Mouse (Mus musculus) left cerebral cortex, postnatal 4 days (tissue): ENCODE results near the gene Psd. TPM values are rescaled to one million over a fixed set of nuclear protein-coding genes. Genes with fewer than 3 reads are reported as not detected.
A peak's percentile ranks its signal among the peaks of the same experiment; 100 is the strongest.

ENCODE experiments used
- DNase-seq: peaks from one replicate; pipeline ENCODE4 v3.0.0-alpha.2; 2022
- intact Hi-C: fragments of 180-260 bp; cut with DNase I; formaldehyde crosslinking; loops from one replicate; pipeline ENCODE4 v1.15.1; 2025
- microRNA-seq: library from miRNA; unstranded; fragments of <30 nt; microRNA quantifications from one replicate; pipeline ENCODE4 v1.2.0, GENCODE M21; 2022
- total RNA-seq, 2 experiments: library from RNA; stranded (reverse); gene quantifications; 2 replicates each; pipeline ENCODE4 v1.2.3; 2021

Psd gene
- total RNA-seq, 2 experiments from 2014 or later, result 670 to 671 TPM

DNA sequence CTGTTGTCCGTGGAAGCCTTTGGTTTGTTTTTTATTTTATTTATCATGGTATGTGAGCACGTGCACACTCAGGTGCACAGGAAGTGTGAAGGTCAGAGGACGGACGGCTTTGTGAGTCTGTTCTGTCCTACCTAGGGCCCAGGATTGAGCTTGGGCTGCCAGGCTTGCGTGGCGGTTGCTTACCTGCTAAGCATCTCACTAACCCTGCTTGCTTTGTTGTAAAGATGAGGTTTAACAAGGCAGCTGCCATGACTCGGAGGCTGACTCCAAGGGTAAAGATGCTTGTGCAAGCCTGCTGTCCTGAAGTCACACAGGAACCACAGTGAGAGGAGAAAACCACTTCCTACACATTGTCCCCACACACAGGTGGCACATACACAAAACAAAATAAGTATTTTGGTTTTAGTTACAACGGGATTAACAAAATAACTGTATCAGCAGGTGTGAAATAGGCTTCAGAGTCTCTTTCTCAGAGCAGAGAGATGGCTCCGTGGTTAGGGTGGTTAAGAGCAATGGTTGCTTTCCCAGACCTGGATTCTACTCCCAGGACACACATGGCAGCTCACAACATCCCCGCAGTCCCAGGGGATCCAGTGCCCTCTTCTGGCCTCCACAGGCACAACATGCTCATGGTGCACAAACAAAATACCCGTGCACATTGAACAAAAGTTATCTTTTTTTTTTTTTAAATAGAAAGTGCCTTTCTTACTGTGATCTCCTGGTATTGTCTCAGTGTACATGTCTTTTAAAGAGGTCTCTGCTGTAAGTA, 44.7 kb downstream of the Psd start:
- DNase-seq, result no peak
- intact Hi-C loops, result no loop called here

DNA sequence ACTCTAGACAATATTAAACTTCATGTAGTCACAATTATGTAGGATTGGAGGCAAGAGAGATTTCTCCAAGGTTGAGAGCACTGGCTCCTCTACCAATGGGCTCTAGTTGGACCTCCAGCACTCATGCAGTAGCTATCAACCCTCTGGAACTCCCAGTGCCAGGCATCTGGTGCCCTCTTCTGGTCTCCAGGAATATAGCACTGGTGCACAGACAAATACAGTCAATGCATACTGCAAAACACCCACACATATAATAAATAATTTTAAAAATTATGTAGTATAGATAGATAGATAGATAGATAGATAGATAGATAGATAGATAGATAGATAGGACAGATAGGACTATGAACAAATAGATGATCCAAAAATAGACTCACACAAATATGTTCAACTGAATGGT, 51.6 kb downstream of the Psd start:
- intact Hi-C loops, result no loop called here
- no peak for DNase-seq

DNA sequence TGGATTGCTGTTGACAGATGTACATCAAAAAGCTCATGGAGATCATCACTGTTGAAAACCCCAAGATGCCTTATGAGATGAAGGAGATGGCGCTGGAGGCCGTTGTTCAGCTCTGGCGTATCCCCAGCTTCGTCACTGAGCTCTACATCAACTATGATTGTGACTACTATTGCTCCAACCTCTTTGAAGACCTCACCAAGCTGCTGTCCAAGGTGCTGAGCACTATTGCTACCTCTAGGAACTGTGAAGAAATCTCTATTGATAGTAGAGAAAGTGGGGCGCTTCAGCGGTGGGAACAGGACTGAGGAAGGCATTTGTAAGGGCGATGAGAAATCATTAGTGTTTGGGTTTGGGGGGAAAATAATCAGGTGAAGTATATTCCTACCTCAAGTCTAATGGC, 62.2 kb downstream of the Psd start:
- DNase-seq, result no peak
- intact Hi-C loops, result no loop called here

Small RNAs within 50 kb of the gene (microRNA-seq; reads per million reads assigned to microRNA genes)
- 3.9 reads per million, percentile 8 among the genes with 10 or more reads in this experiment for gene Mir146b

Other genes with a start within 250 kb of the Psd start
- gene Elovl3, start 195.3 kb downstream of the Psd start, total RNA-seq, result not detected
- not detected for gene Pitx3, start 178.8 kb downstream of the Psd start, total RNA-seq
- gene Gbf1, start 174.6 kb downstream of the Psd start, total RNA-seq, result 100 to 1,000 TPM; 101 to 106 TPM
- 1 to 10 TPM; 2.5 to 2.8 TPM for gene Nfkb2, start 22.8 kb downstream of the Psd start, total RNA-seq
- gene Fbxl15, start 1.0 kb upstream of the Psd start, total RNA-seq, result 10 to 100 TPM; 22.3 to 23.4 TPM
- gene Cuedc2, start 11.5 kb upstream of the Psd start, total RNA-seq, result 100 to 1,000 TPM; 221 to 222 TPM
- gene Mfsd13a, start 14.0 kb upstream of the Psd start, total RNA-seq, result 10 to 100 TPM; 16.8 to 18.3 TPM
- gene 2310034G01Rik, start 23.1 kb upstream of the Psd start, total RNA-seq, result under 1 TPM; 0.42 to 0.82 TPM
- gene Actr1a, start 68.6 kb upstream of the Psd start, total RNA-seq, result 100 to 1,000 TPM; 304 to 313 TPM
- 10 to 100 TPM; 22.2 to 23.9 TPM for gene Sufu, start 69.7 kb upstream of the Psd start, total RNA-seq
- 100 to 1,000 TPM; 113 to 119 TPM for gene Trim8, start 174.5 kb upstream of the Psd start, total RNA-seq
- gene Arl3, start 246.0 kb upstream of the Psd start, total RNA-seq, result 100 to 1,000 TPM; 102 to 107 TPM
- gene Sfxn2, start 246.2 kb upstream of the Psd start, total RNA-seq, result 10 to 100 TPM; 12.6 to 13.7 TPM